Mouse (Mus musculus) left cerebral cortex, postnatal 25 days (tissue): ENCODE data around the gene Ap3b1. TPM values are rescaled to one million over a fixed set of nuclear protein-coding genes. Genes with fewer than 3 reads are reported as not detected.

Experiments used
- DNase-seq, 2 experiments: peaks; one replicate each; pipeline ENCODE4 v3.0.0; 2022; ENCODE audit warnings: low spot score in 2 of 2, mixed read lengths in 1 of 2
- intact Hi-C: fragments of 180-260 bp; cut with DNase I; formaldehyde crosslinking; loops from one replicate; pipeline ENCODE4 v1.15.1; 2025
- total RNA-seq, 2 experiments: library from RNA; stranded (reverse); gene quantifications; 2 replicates each; pipeline ENCODE4 v1.2.3; 2021

Ap3b1 gene
- total RNA-seq, 2 experiments from 2014 or later = 43.2 to 43.9 TPM

DNA sequence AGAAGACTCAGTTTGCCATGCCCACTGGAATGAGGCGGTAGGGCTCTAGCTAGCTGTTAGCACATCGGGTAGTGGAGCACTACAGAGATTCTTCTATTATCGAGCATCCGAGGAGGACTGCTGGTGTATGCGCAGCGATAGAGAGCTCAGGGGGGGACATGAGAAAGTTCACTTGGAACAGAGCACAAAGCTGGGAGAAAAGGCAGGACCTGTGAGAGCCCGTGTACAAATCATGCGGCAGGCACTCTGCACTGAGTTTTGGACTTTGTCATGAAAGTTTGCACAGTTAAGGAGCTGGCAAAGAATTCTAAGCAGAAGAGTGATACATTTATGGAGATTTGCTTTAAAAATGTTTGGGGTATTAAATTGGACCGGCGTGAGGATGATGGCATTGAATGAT lies 11.8 kb downstream of the Ap3b1 start:
- intact Hi-C loops = no loop called here
- no peak for DNase-seq

- no peak for DNase-seq
- intact Hi-C loops = no loop called here
Observed at GRCm38 (mm10) chr13:94372066-94372465, 13.3 kb downstream of the Ap3b1 start.

DNA sequence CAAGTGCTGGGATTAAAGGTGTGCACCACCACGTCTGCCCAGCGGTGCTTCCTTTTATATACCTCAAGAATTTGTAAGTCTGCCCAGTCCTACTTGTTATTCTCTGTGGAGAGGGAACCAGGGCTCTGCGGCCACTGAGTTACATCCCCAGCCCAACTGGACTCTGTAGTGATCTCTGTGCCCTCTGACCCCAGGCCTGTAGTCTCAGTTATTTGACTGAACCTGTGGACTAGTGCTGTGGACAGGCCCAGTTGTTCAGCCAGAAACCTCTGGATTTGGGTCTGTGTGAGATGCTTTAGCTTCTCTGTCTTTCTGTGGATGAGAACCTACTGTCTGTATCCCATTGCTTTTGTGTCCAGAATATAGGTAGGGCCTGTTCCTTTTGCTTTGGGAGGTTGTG lies 15.4 kb downstream of the Ap3b1 start:
- DNase-seq = no peak
- intact Hi-C loops = no loop called here

- intact Hi-C loops = no loop called here
Observed at GRCm38 (mm10) chr13:94375526-94376390, 17.0 kb downstream of the Ap3b1 start.

GRCm38 (mm10) chr13:94379006-94379405 lies 20.2 kb downstream of the Ap3b1 start:
- DNase-seq = no peak
- intact Hi-C loops = no loop called here

More at GRCm38 (mm10) chr13:94375526-94376390, 17.0 kb downstream of the Ap3b1 start:
- DNase-seq = peak; percentile 54 to 58

GRCm38 (mm10) chr13:94381427-94381826 lies 22.7 kb downstream of the Ap3b1 start:
- DNase-seq = no peak
- intact Hi-C loops = no loop called here

DNA sequence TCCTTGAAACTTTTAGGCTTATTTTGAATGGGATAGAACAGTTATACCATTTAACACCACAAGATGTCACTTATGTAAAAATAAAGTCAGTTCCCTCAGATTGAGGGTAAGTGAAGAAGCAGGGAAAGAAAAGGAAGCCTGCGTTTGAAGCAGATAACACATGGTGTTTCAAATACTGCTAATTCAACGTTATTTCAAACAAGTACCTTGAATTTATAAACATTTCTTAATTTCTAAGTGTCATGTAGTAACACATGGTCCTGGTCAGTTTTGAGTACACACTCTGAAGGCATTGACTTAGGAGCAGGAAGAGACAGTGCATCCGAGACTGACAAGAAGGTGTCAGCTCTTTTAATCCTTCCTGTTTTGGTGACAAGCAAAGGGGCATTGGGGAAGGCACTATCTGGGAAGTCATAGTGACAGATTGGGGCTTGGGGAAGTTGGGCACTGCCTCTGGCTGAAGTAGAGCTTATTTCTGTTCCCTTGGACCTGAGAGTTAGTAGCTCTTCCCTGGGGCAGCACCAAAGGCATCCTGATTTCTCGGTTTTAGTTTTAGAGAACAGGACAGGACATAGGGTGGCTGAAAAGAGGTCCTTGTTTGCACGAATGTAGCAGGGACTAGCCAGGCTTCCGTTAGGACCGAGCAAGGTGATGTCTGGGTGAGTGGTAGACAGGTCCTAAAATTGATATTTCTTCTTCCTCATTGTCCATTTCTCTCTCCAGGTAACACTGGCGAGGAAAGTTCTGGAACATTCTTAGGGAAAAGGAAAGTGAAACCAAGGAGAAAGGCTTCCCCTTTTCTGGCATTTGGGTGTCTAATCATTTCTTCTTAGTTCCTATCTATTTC lies 23.3 kb downstream of the Ap3b1 start:
- intact Hi-C loops = loop anchor here (1.0 kb wide), 1 partner anchor 559 kb away; no protein-coding TSS in a partner anchor
- DNase-seq = no peak

DNA sequence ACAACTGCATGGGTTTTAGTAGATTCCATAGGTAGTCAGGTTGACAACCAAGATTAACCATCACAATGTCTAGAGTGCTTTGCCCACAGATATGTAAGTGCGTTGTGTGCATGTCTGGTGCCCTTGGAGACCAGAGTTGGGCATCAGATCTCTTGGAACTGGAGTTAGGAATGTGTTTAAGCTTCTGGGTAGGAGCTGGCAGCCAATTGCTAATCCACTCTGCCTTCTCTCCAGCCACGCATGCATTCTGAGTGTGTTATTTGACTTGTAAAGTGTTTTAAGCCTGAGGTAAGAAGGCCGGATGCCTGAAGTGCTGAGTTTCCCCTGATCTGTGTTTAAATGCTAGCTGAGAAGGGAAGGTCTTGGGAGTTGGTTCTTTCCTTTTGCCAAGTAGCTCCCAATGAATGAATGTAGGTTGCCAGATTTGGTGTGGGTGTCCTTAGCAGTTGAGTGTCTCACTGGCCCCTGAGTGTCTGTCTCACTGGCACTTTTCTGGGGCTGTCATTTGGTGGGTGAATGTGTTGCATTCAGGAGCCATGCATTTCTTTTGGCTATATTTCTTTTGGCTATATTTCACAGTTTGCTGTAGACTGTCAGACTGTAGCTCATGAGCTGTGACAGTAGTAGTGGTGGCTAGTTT lies 26.3 kb downstream of the Ap3b1 start:
- intact Hi-C loops = no loop called here
- DNase-seq = peak in 1 of 2 experiments; percentile 73

DNA sequence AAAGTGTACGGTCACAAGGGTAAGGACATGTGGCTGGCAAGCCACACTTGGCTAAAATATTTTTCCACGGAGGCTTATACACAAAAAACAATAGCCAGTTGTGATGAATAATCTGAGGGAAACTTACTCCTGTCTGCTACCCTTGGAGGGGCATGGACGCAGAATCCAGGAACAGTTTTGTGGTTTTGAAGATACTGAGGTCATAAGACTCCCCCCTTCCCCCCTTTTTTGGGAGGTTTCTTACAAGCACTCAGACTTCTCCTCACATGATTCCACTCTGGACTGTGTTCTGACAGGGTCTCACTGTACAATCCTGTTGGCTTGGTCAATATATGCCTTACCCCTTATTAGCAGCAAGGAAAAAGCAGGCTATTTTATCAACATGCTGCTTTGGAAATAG lies 29.8 kb downstream of the Ap3b1 start:
- intact Hi-C loops = no loop called here
- DNase-seq = no peak

GRCm38 (mm10) chr13:94389541-94389940 lies 30.8 kb downstream of the Ap3b1 start:
- DNase-seq = no peak
- intact Hi-C loops = no loop called here

- intact Hi-C loops = no loop called here
- DNase-seq = no peak
Observed at GRCm38 (mm10) chr13:94392282-94392681, 33.5 kb downstream of the Ap3b1 start.

- no peak for DNase-seq
- intact Hi-C loops = no loop called here
Observed at GRCm38 (mm10) chr13:94394486-94394885, 35.7 kb downstream of the Ap3b1 start.

GRCm38 (mm10) chr13:94395763-94396162 lies 37.0 kb downstream of the Ap3b1 start:
- peak; percentile 27 to 80 for DNase-seq
- intact Hi-C loops = no loop called here

GRCm38 (mm10) chr13:94396392-94396920 lies 37.7 kb downstream of the Ap3b1 start:
- DNase-seq = no peak
- intact Hi-C loops = no loop called here

- peak in 1 of 2 experiments; percentile 39 for DNase-seq
- intact Hi-C loops = no loop called here
Observed at GRCm38 (mm10) chr13:94398568-94399374, 40.0 kb downstream of the Ap3b1 start.

- intact Hi-C loops = no loop called here
- DNase-seq = no peak
Observed at GRCm38 (mm10) chr13:94400465-94400864, 41.7 kb downstream of the Ap3b1 start.

DNA sequence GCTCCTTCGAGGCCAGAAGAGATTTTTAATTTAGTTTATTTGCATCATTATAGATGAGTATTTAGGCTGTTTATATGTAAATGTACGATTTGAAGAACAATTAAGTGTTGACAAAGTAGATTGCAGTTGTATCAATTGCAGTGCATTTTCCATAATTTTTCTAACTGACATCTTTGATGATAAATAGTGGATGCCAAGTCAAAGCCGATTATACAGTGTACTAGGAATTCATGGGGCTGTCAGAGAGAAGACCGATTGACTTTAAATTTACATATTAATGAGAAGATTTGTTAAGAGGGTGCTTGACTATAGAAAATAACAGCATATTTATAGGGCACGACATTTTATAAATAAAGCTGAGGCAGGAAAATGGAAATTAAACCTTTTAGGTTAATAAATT lies 64.8 kb downstream of the Ap3b1 start:
- no peak for DNase-seq
- intact Hi-C loops = no loop called here

DNA sequence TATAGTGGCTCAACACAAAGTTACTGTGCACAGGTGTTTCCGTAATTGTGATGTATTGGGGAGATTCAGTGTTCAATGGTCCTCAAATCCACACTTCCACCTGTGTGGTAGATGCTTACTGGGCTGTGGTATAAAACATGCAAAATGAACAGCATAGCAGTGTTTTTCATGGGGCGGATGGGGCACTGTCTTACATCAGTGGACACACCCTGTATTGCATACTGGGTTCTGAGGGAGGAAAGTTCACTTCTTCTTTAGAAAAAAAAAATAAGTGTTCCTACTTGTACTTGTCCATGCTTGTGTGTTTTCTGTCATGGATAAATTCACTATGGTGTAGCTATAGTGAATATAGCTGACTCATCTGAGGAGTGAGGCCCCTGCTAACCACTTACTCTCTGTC lies 70.8 kb downstream of the Ap3b1 start:
- DNase-seq = no peak
- intact Hi-C loops = no loop called here

- DNase-seq = no peak
- intact Hi-C loops = no loop called here
Observed at GRCm38 (mm10) chr13:94439386-94439785, 80.6 kb downstream of the Ap3b1 start.
